Mouse (Mus musculus): ENCODE data around the gene Tbc1d20.
"Not testable (repeated sequence)": the region's sequence is repeated elsewhere in the genome, so short reads cannot be mapped to it uniquely, and the experiment has no call there.

The Tbc1d20 gene

GRCm38 (mm10) chr2:152327980-152328379 is 34.4 kb downstream of the Tbc1d20 start:
- no peak for DNase-seq

- DNase-seq = no peak
These were observed 37.3 kb downstream of the Tbc1d20 start for GRCm38 (mm10) chr2:152330858-152331423.

GRCm38 (mm10) chr2:152332101-152332825 is 38.6 kb downstream of the Tbc1d20 start, which contains the start of gene Rbck1:
Gene Rbck1, minus strand, starts transcription at chr2:152332653.
- DNase-seq = peak; percentile 92

GRCm38 (mm10) chr2:152333345-152334006 is 39.8 kb downstream of the Tbc1d20 start:
- no peak for DNase-seq

- DNase-seq = no peak
These were observed 41.7 kb downstream of the Tbc1d20 start for GRCm38 (mm10) chr2:152335289-152335820.

GRCm38 (mm10) chr2:152336856-152337255 is 43.2 kb downstream of the Tbc1d20 start:
- no peak for DNase-seq

- DNase-seq = no peak
These were observed 44.1 kb downstream of the Tbc1d20 start for GRCm38 (mm10) chr2:152337591-152338212.

- no peak for DNase-seq
These were observed 44.7 kb downstream of the Tbc1d20 start for GRCm38 (mm10) chr2:152338319-152338718.

- no peak for DNase-seq
These were observed 46.1 kb downstream of the Tbc1d20 start for GRCm38 (mm10) chr2:152339631-152340179.

GRCm38 (mm10) chr2:152343329-152344213 is 49.9 kb downstream of the Tbc1d20 start, which contains the start of gene Trib3:
Gene Trib3, minus strand, starts transcription at chr2:152344032.
- peak; percentile 74 for DNase-seq

GRCm38 (mm10) chr2:152344361-152344760 is 50.7 kb downstream of the Tbc1d20 start:
- no peak for DNase-seq

- DNase-seq = no peak
These were observed 51.3 kb downstream of the Tbc1d20 start for GRCm38 (mm10) chr2:152344909-152345308.

- no peak for DNase-seq
These were observed 51.8 kb downstream of the Tbc1d20 start for GRCm38 (mm10) chr2:152345393-152345792.

- DNase-seq = no peak
These were observed 53.3 kb downstream of the Tbc1d20 start for GRCm38 (mm10) chr2:152346776-152347465.

- DNase-seq = no peak
These were observed 54.1 kb downstream of the Tbc1d20 start for GRCm38 (mm10) chr2:152347722-152348121.

- no peak for DNase-seq
These were observed 55.6 kb downstream of the Tbc1d20 start for GRCm38 (mm10) chr2:152349205-152349604.

- peak; percentile 57 for DNase-seq
These were observed 56.4 kb downstream of the Tbc1d20 start for GRCm38 (mm10) chr2:152349842-152350540.

GRCm38 (mm10) chr2:152357254-152357653 is 63.6 kb downstream of the Tbc1d20 start:
- DNase-seq = no peak

GRCm38 (mm10) chr2:152358977-152359376 is 65.3 kb downstream of the Tbc1d20 start:
- not testable (repeated sequence) for DNase-seq

- DNase-seq = peak; percentile 24
These were observed 66.0 kb downstream of the Tbc1d20 start for GRCm38 (mm10) chr2:152359616-152360015.

All from kidney, adult 18-20 months (tissue).